Mouse (Mus musculus): ENCODE data around the gene Timm22. TPM values are rescaled to one million over a fixed set of nuclear protein-coding genes. Genes with fewer than 3 reads are reported as not detected.

Timm22 gene
- 96.3 and 102 TPM in 2 replicates for polyA plus RNA-seq (2015; fragmentation: Nextera tagmentation; extraction: Ambion mirVana)

GRCm38 (mm10) chr11:76406702-76407583, at the start of gene Timm22:
TSS of gene Timm22 (plus strand) at chr11:76406952.
- ATAC-seq = peak; percentile 96
- Histone ChIP-seq H3K9me3 (no peaks in the 10 kb centered on the region), H3K9ac (replicated peaks) (peak within 1 kb of the TSS; percentile 91), H3K4me2 (replicated peaks) (peak within 1 kb of the TSS; percentile 88), H3K27me3 (no peaks in the 10 kb centered on the region), H3K4me1 (replicated peaks) (peaks cover 21% of the 10 kb centered on the region), H3K27ac (peak within 1 kb of the TSS; percentile 54), H3K36me3 (peaks cover 10% of the 10 kb centered on the region), H3K4me3 (replicated peaks) (peak within 1 kb of the TSS; percentile 83)
- WGBS = under 1% methylated on average over 46 of the region's 46 CpGs

GRCm38 (mm10) chr11:76357464-76357863, 49.3 kb upstream of the Timm22 start:
- WGBS = 51% methylated on average over 12 of the region's 12 CpGs
- H3K36me3 ChIP-seq = no peaks in the 10 kb centered on the region
- H3K27me3 ChIP-seq = no peaks in the 10 kb centered on the region
- no peaks in the 10 kb centered on the region for H3K9me3 ChIP-seq
- no peak overlapping the region for H3K4me2 ChIP-seq (replicated peaks)
- no peak overlapping the region for H3K4me3 ChIP-seq (replicated peaks)
- H3K9ac ChIP-seq (replicated peaks) = 0 out of 2 replicates have a peak overlapping the region, but pooled peaks have one; percentile 25
- H3K27ac ChIP-seq = peak overlapping the region; percentile 15; the same call in 1 of the 2 replicates
- peaks cover 53% of the 10 kb centered on the region for H3K4me1 ChIP-seq (replicated peaks)
- no peak for ATAC-seq

GRCm38 (mm10) chr11:76358628-76359320, 48.0 kb upstream of the Timm22 start:
- Histone ChIP-seq H3K27ac (no peak overlapping the region; the same call in 1 of the 2 replicates), H3K4me1 (replicated peaks) (peaks cover 53% of the 10 kb centered on the region), H3K4me2 (replicated peaks) (no peak overlapping the region), H3K27me3 (no peaks in the 10 kb centered on the region), H3K9me3 (no peaks in the 10 kb centered on the region), H3K4me3 (replicated peaks) (no peak overlapping the region), H3K36me3 (no peaks in the 10 kb centered on the region), H3K9ac (replicated peaks) (no peak overlapping the region)
- 32% methylated on average over 14 of the region's 14 CpGs for WGBS
- ATAC-seq = no peak

- Histone ChIP-seq H3K9me3 (no peaks in the 10 kb centered on the region), H3K4me2 (replicated peaks) (no peak overlapping the region), H3K9ac (replicated peaks) (no peak overlapping the region), H3K4me3 (replicated peaks) (no peak overlapping the region), H3K4me1 (replicated peaks) (peaks cover 55% of the 10 kb centered on the region), H3K27ac (peak overlapping the region; percentile 27; the same call in 1 of the 2 replicates), H3K27me3 (no peaks in the 10 kb centered on the region), H3K36me3 (no peaks in the 10 kb centered on the region)
- ATAC-seq = no peak
- WGBS = 65% methylated on average over 6 of the region's 6 CpGs
These were observed 46.5 kb upstream of the Timm22 start for GRCm38 (mm10) chr11:76360255-76360654.

GRCm38 (mm10) chr11:76361422-76361821, 45.3 kb upstream of the Timm22 start:
- no peak overlapping the region for H3K9ac ChIP-seq (replicated peaks)
- 77% methylated on average over 4 of the region's 4 CpGs for WGBS

GRCm38 (mm10) chr11:76363178-76363577, 43.6 kb upstream of the Timm22 start:
- Histone ChIP-seq H3K9ac (replicated peaks) (peak overlapping the region; percentile 15; the same call in 1 of the 2 replicates), H3K4me1 (replicated peaks) (peaks cover 42% of the 10 kb centered on the region), H3K27ac (peak overlapping the region; percentile 63), H3K4me2 (replicated peaks) (peak overlapping the region; percentile 15; the same call in 1 of the 2 replicates), H3K4me3 (replicated peaks) (no peak overlapping the region), H3K9me3 (no peaks in the 10 kb centered on the region), H3K27me3 (no peaks in the 10 kb centered on the region), H3K36me3 (no peaks in the 10 kb centered on the region)
- ATAC-seq = peak; percentile 69
- WGBS = 10% methylated on average over 6 of the region's 6 CpGs

More at GRCm38 (mm10) chr11:76361422-76361821, 45.3 kb upstream of the Timm22 start:
- Histone ChIP-seq H3K27ac (no peak overlapping the region), H3K4me2 (replicated peaks) (no peak overlapping the region), H3K9me3 (no peaks in the 10 kb centered on the region), H3K27me3 (no peaks in the 10 kb centered on the region), H3K4me1 (replicated peaks) (peaks cover 52% of the 10 kb centered on the region), H3K4me3 (replicated peaks) (no peak overlapping the region), H3K36me3 (no peaks in the 10 kb centered on the region)
- ATAC-seq = no peak

GRCm38 (mm10) chr11:76363636-76364035, 43.1 kb upstream of the Timm22 start:
- peaks cover 37% of the 10 kb centered on the region for H3K4me1 ChIP-seq (replicated peaks)
- WGBS = 12% methylated on average over 9 of the region's 9 CpGs
- 0 out of 2 replicates have a peak, but pooled peaks have one; percentile 49 for ATAC-seq
- no peak overlapping the region; the same call in 1 of the 2 replicates for H3K9ac ChIP-seq (replicated peaks)
- H3K4me3 ChIP-seq (replicated peaks) = no peak overlapping the region
- no peaks in the 10 kb centered on the region for H3K27me3 ChIP-seq
- no peaks in the 10 kb centered on the region for H3K9me3 ChIP-seq
- H3K4me2 ChIP-seq (replicated peaks) = no peak overlapping the region; the same call in 1 of the 2 replicates
- no peaks in the 10 kb centered on the region for H3K36me3 ChIP-seq
- H3K27ac ChIP-seq = peak overlapping the region; percentile 63

GRCm38 (mm10) chr11:76364038-76364437, 42.7 kb upstream of the Timm22 start:
- H3K9ac ChIP-seq (replicated peaks) = no peak overlapping the region
- no peak for ATAC-seq
- H3K27me3 ChIP-seq = no peaks in the 10 kb centered on the region
- no peak overlapping the region; the same call in 1 of the 2 replicates for H3K4me2 ChIP-seq (replicated peaks)
- no peak overlapping the region for H3K4me3 ChIP-seq (replicated peaks)
- 65% methylated on average over 5 of the region's 5 CpGs for WGBS
- H3K27ac ChIP-seq = peak overlapping the region; percentile 63
- no peaks in the 10 kb centered on the region for H3K9me3 ChIP-seq
- peaks cover 33% of the 10 kb centered on the region for H3K4me1 ChIP-seq (replicated peaks)
- no peaks in the 10 kb centered on the region for H3K36me3 ChIP-seq

GRCm38 (mm10) chr11:76366720-76367119, 40.0 kb upstream of the Timm22 start:
- no peak overlapping the region for H3K27ac ChIP-seq
- WGBS = 90% methylated on average over 15 of the region's 15 CpGs

GRCm38 (mm10) chr11:76370491-76370890, 36.3 kb upstream of the Timm22 start:
- Histone ChIP-seq H3K4me1 (replicated peaks) (peaks cover 15% of the 10 kb centered on the region), H3K27me3 (no peaks in the 10 kb centered on the region), H3K9me3 (no peaks in the 10 kb centered on the region), H3K27ac (no peak overlapping the region), H3K36me3 (no peaks in the 10 kb centered on the region), H3K4me3 (replicated peaks) (no peak overlapping the region), H3K4me2 (replicated peaks) (no peak overlapping the region), H3K9ac (replicated peaks) (no peak overlapping the region)
- ATAC-seq = no peak

More at GRCm38 (mm10) chr11:76366720-76367119, 40.0 kb upstream of the Timm22 start:
- Histone ChIP-seq H3K4me1 (replicated peaks) (peaks cover 18% of the 10 kb centered on the region), H3K27me3 (no peaks in the 10 kb centered on the region), H3K9me3 (no peaks in the 10 kb centered on the region), H3K4me3 (replicated peaks) (no peak overlapping the region), H3K9ac (replicated peaks) (no peak overlapping the region), H3K36me3 (no peaks in the 10 kb centered on the region), H3K4me2 (replicated peaks) (no peak overlapping the region)
- no peak for ATAC-seq

- Histone ChIP-seq H3K36me3 (no peaks in the 10 kb centered on the region), H3K4me3 (replicated peaks) (no peak overlapping the region), H3K4me2 (replicated peaks) (no peak overlapping the region), H3K4me1 (replicated peaks) (peaks cover 17% of the 10 kb centered on the region), H3K9me3 (no peaks in the 10 kb centered on the region), H3K27me3 (no peaks in the 10 kb centered on the region), H3K27ac (no peak overlapping the region), H3K9ac (replicated peaks) (no peak overlapping the region)
- ATAC-seq = no peak
- WGBS = 83% methylated on average over 2 of the region's 2 CpGs
These were observed 34.6 kb upstream of the Timm22 start for GRCm38 (mm10) chr11:76372120-76372519.

GRCm38 (mm10) chr11:76372534-76372933, 34.2 kb upstream of the Timm22 start:
- Histone ChIP-seq H3K4me1 (replicated peaks) (peaks cover 17% of the 10 kb centered on the region), H3K9ac (replicated peaks) (no peak overlapping the region), H3K36me3 (no peaks in the 10 kb centered on the region), H3K4me2 (replicated peaks) (no peak overlapping the region), H3K4me3 (replicated peaks) (no peak overlapping the region), H3K27ac (no peak overlapping the region), H3K27me3 (no peaks in the 10 kb centered on the region), H3K9me3 (no peaks in the 10 kb centered on the region)
- ATAC-seq = no peak
- 55% methylated on average over 6 of the region's 6 CpGs for WGBS
